Mouse (Mus musculus) forebrain, embryonic 11.5 days (tissue): Measurements from ENCODE around the gene Mmp25. TPM values are rescaled to one million over a fixed set of nuclear protein-coding genes. Genes with fewer than 3 reads are reported as not detected.
"Not testable (repeated sequence)": the region's sequence is repeated elsewhere in the genome, so short reads cannot be mapped to it uniquely, and the experiment has no call there.

Experiments
- ATAC-seq: fragments of 200-750 bp; cut with Nextera tagmentation; replicated peaks from 2 replicates; pipeline ENCODE4 v1.8.0; 2017; ENCODE audit warnings: moderate TSS enrichment; ENCODE audit not compliant: low FRiP score
- DNase-seq: peaks from one replicate; pipeline ENCODE4 v3.0.0-alpha.2; 2017; ENCODE audit warnings: low spot score
- H3K27ac ChIP-seq: fragments of 300-500 bp; sonication (generic); 2 replicates; pipeline ENCODE4 v1.5.1; 2014; ENCODE audit warnings: low read depth, low read length
- H3K27me3 ChIP-seq: fragments of 300-500 bp; sonication (generic); 2 replicates; pipeline ENCODE4 v1.6.1; 2014; ENCODE audit warnings: mild to moderate bottlenecking, low read length, mixed read lengths; ENCODE audit not compliant: control insufficient read depth, insufficient read depth
- H3K36me3 ChIP-seq: fragments of 300-500 bp; sonication (generic); 2 replicates; pipeline ENCODE4 v1.6.1; 2014; ENCODE audit warnings: mild to moderate bottlenecking, low read length, moderate library complexity, mixed read lengths; ENCODE audit not compliant: control insufficient read depth, insufficient read depth
- H3K4me1 ChIP-seq: fragments of 300-500 bp; sonication (generic); replicated peaks from 2 replicates; pipeline ENCODE4 v1.6.1; 2014; ENCODE audit warnings: low read length, mixed read lengths; ENCODE audit not compliant: control insufficient read depth, insufficient read depth
- H3K4me2 ChIP-seq: fragments of 300-500 bp; sonication (generic); 2 replicates; pipeline ENCODE4 v1.6.1; 2014; ENCODE audit warnings: low read depth, mild to moderate bottlenecking, low read length, moderate library complexity, mixed read lengths; ENCODE audit not compliant: severe bottlenecking
- H3K4me3 ChIP-seq: fragments of 300-500 bp; sonication (generic); 2 replicates; pipeline ENCODE4 v1.5.1; 2014; ENCODE audit warnings: low read depth, low read length
- H3K9ac ChIP-seq: fragments of 300-500 bp; sonication (generic); 2 replicates; pipeline ENCODE4 v1.6.1; 2014; ENCODE audit warnings: low read length
- H3K9me3 ChIP-seq: fragments of 300-500 bp; sonication (generic); 2 replicates; pipeline ENCODE4 v1.6.1; 2016; ENCODE audit warnings: low read length, mixed read lengths; ENCODE audit not compliant: control insufficient read depth
- WGBS: fragments of 180-500 bp; shearing (Covaris S2); extraction: QIAGEN DNeasy Blood & Tissue Kit; methylation state at CpG from one replicate; pipeline ENCODE4 v1.1.7; 2014; 5-methylcytosine and 5-hydroxymethylcytosine counted together
- polyA plus RNA-seq: library from polyadenylated mRNA; unstranded; fragments of >200 nt; fragmentation: Nextera tagmentation; extraction: Ambion mirVana; gene quantifications from 2 replicates; pipeline ENCODE4 v1.2.1, GENCODE M21; 2014

Gene Mmp25
- polyA plus RNA-seq, 1 experiment from 2014 or later, result 1.0 TPM

DNA sequence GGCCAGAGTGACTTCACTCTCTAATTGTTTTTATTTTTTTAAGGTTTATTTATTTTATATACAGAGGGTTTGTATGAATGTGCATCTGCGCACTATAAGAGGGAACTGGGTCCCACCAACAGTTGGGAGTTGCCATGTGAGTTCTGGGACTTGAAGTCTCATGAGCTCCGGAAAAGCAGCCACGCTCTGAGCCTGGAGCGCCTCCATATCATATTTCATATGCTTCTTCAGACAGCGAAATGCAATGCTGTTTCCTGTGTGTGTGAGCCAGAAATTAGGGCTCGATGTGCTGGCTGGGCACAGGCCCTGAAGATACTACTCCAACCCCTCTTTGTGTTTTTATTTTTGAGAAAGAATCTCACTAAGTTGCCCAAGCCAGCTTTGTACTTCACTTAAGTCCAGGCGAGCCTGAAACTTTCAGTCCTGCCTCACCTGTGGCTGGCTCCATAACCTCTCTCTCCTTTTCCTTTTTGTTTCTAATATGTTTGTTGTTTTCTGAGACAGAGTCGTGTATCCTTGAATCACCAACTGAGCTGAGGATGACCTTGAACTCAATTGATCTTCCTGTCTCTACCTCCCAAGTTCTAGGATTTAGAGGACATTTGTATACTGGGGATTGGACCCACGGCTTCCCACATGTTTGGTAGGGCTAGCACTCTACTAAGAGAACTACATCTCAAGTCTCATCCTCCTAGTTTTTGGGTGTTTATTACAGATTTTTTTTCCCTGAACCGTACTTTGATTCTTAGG, 43.1 kb downstream of the Mmp25 start:
- ATAC-seq (no peak), DNase-seq (no peak)
- Histone ChIP-seq H3K9ac (no peak overlapping the region), H3K4me1 (peaks cover 2% of the 10 kb centered on the region; the same call in 1 of the 2 replicates), H3K27ac (no peak overlapping the region), H3K9me3 (no peaks in the 10 kb centered on the region), H3K36me3 (no peaks in the 10 kb centered on the region), H3K27me3 (no peaks in the 10 kb centered on the region), H3K4me2 (no peak overlapping the region), H3K4me3 (no peak overlapping the region)
- WGBS, result 42% methylated on average over 10 of the region's 10 CpGs

DNA sequence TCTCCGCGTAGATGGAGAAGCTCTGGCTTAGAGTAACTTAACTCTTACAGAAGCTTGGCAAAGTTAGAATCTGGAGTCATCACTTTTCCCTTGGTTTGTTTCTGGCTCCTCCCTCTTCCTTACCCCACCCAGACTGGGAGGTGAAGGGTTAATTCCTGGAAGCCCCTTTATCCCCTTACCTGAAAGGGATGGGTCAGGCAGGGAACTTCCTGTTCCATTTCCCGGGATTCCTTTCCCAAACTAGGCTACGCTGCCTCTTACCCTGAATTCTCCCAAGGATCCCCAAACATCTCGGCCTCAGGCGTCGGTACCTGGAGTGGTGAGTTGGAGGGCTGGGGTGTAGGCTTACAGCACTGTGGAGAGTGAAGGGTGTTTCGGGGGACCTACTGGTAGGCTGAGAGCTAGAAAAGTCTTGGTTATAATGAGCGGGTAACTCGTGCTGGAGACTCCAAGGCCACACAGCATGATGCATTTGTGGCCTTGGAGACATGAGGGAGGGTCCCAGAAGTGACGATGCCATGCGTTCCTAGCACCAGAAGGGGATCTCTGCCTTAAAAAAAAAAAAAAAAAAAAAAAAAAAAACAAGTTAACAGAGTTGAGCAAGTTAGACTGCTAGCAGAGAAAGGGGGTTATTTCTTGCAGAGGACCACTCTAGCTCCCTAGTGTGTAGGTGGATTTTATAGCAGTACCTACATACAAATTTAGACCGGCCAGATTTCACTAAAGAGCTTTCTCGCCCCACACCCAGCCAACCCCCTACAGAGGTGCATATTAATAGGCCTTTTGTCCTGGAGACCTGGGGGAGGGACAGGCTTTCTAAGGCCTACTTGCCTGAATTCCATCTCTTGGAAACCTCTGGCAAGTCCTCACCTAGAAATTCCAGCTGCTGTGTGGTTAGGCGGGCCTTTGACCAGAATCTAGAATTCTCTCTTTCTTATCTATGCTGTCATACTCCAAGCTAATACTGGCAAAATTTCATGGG, 44.1 kb downstream of the Mmp25 start, which contains the start of gene Zscan10:
TSS of gene Zscan10 (plus strand) at position 216 of the 982 bp plus-strand sequence.
- H3K4me3 ChIP-seq, result no peak within 1 kb of the TSS
- no peak within 1 kb of the TSS for H3K27ac ChIP-seq
- H3K27me3 ChIP-seq, result no peaks in the 10 kb centered on the region
- DNase-seq (no peak), ATAC-seq (no peak)
- 21% methylated on average over 15 of the region's 15 CpGs for WGBS
- H3K4me2 ChIP-seq, result no peak within 1 kb of the TSS; the same call in 1 of the 2 replicates
- H3K4me1 ChIP-seq, result peaks cover 2% of the 10 kb centered on the region; the same call in 1 of the 2 replicates
- H3K9me3 ChIP-seq, result no peaks in the 10 kb centered on the region
- H3K9ac ChIP-seq, result no peak within 1 kb of the TSS
- H3K36me3 ChIP-seq, result no peaks in the 10 kb centered on the region

DNA sequence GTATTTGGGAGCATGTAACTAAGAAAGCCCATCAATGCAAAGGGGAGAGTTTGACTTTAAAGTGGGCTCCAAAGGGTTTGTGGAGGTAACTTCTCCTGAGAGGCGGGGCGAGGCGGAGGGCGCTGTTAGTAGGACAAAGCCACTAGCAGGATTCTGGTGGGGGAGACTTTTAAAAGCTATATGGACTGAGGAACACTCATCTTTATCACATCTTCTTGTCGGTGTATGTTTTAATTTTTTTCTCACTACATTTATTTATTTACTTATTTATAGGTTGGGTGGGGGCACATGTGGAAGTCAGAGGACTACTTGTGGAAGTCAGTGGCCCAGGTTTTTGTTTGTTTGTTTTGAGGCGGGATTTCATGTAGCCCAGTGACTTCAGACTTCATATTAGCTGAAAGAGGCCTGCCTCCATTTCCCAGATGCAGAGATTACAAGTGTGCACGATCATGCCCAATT, 45.4 kb downstream of the Mmp25 start:
- Histone ChIP-seq H3K4me1 (peaks cover 2% of the 10 kb centered on the region; the same call in 1 of the 2 replicates), H3K4me2 (peak overlapping the region; percentile 56), H3K27ac (peak overlapping the region; percentile 58; the same call in 1 of the 2 replicates), H3K9me3 (no peaks in the 10 kb centered on the region), H3K27me3 (no peaks in the 10 kb centered on the region), H3K9ac (peak overlapping the region; percentile 39), H3K4me3 (peak overlapping the region; percentile 28), H3K36me3 (no peaks in the 10 kb centered on the region)
- DNase-seq (no peak), ATAC-seq (no peak)
- 47% methylated on average over 7 of the region's 7 CpGs for WGBS

DNA sequence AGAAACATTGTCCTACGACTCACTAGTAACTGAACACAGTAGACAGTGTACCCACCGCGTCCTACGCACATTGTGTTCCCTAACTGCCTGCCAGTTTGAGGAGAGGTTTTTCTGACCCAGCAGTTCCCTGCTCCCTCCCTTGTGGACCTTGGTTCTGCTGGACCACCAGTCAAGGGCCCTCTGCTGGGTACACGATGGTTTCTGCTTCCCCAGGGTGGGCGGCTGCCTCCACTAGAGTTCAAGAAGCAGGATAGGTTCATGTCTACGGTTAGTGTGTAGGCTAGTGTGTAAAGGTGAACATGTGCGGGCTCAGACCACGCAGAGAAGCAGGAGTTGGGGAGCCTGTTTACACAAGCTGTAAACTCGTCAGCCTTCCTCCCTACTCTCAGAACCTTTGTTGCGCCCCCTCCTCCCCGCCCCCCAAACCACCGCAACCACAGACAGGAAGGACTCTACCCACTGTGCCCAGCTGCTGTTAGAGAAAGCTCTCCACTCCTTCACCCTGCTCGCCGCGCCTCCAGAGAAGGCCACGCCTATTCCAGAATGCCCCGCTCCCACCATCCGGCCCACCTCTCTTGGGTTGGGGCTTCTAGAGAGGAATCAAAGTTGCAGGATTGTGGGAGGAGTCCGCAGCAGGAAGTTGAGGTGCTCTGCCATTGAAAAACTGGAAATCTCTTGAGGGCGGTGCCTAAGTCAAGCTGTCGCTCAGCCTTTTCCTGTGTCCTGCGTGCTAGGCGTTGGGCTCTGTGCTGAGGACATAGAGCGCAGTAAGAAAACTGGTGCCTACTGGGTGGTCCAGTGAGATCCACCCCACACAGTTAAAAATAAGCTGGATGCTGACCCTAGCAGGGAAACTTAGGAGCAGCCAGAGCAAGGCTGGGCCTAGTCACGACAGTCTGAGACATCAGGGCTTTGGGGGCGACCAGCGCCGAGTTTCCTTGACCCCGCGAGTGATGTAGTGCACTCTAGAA, 46.2 kb downstream of the Mmp25 start, which contains the start of gene Zfp13:
TSS of gene Zfp13 (minus strand) at position 906 of the 971 bp plus-strand sequence.
- H3K4me1 ChIP-seq, result peaks cover 2% of the 10 kb centered on the region; the same call in 1 of the 2 replicates
- peak within 1 kb of the TSS; percentile 39 for H3K9ac ChIP-seq
- 10% methylated on average over 31 of the region's 31 CpGs for WGBS
- peak within 1 kb of the TSS; percentile 56 for H3K4me2 ChIP-seq
- H3K4me3 ChIP-seq, result peak within 1 kb of the TSS; percentile 28
- H3K9me3 ChIP-seq, result no peaks in the 10 kb centered on the region
- peak within 1 kb of the TSS; percentile 58; the same call in 1 of the 2 replicates for H3K27ac ChIP-seq
- peak; percentile 89 for DNase-seq
- no peaks in the 10 kb centered on the region for H3K27me3 ChIP-seq
- ATAC-seq, result peak; percentile 92
- no peaks in the 10 kb centered on the region for H3K36me3 ChIP-seq

DNA sequence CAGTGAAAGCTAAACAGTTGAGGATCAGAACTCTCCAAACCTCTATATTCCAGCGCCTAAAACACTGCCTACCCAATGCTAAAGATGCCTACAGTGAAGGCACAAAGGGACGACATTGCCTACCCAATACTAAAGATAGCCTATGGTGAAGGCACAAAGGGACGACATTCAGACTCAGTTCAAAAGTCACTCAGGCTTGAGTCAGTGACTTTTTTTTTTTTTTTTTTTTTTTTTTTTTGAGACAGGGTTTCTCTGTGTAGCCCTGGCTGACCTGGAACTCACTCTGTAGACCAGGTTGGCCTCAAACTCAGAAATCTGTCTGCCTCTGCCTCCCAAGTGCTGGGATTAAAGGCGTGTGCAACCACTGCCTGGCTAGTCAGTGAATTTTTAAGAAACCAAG, 49.9 kb downstream of the Mmp25 start:
- H3K4me3 ChIP-seq, ATAC-seq, H3K4me2 ChIP-seq, H3K9me3 ChIP-seq, H3K4me1 ChIP-seq, H3K9ac ChIP-seq, H3K36me3 ChIP-seq, H3K27me3 ChIP-seq, H3K27ac ChIP-seq: not testable (repeated sequence)
- 83% methylated on average over 4 of the region's 4 CpGs for WGBS
- peak; percentile 10 for DNase-seq

DNA sequence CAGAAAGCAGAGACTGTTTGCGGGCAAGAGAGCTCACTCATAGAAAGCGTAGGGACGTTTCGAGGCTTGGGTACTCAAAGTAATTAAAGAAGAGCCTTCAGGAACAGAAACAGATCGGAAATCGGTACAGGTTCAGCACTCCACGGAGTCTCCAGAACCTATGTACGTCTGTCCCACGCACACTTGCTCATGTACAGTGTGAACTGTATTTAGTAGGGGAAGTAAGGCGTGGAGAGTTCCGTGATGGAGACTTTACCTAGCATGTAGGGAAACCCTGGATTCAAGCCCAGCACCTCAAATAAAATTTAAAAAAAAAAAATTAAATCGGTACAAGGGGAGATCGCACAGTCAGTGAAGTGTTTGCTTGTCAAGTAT, 52.2 kb downstream of the Mmp25 start:
- WGBS, result 11% methylated on average over 13 of the region's 13 CpGs
- Histone ChIP-seq H3K4me1 (no peaks in the 10 kb centered on the region), H3K4me3 (peak overlapping the region; percentile 39), H3K27me3 (no peaks in the 10 kb centered on the region), H3K4me2 (peak overlapping the region; percentile 70), H3K27ac (peak overlapping the region; percentile 48), H3K9ac (peak overlapping the region; percentile 77), H3K9me3 (no peaks in the 10 kb centered on the region), H3K36me3 (no peaks in the 10 kb centered on the region)
- no peak for DNase-seq
- ATAC-seq, result peak; percentile 60

DNA sequence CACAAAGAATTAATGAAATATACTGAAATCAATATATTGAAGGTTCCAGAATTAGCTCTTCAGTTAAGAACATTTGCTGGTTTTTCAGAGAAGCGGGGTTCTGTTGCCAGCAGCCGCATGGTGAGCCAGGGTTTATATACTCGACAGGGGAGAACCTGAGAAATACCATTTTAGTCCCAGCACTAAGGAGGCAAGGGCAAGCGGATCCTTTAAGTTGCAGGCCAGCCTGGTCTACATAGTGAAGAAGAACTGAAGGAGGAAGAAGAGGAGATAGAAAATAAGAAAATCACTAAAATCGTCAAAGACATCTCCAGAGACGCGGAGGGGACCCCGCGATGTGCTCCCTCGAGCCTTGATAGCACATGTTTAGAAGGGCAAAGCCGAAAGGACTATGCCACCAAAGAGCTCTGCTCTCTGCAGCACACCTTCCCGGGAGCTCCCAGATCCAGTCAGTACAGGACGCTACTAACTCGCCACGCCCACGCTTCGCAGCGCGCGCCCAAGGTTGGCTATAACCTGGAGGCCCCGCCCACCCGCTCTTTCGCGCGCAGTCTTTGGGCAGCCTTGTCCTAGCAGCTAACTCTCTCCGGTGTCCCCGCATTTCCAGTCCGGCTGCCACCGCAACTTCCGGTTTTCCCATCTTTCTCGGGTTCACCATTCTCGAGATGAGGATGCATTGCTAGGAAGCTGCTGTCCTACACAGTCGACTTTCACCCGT, 52.7 kb downstream of the Mmp25 start:
- Histone ChIP-seq H3K4me2 (peak overlapping the region; percentile 70), H3K27ac (peak overlapping the region; percentile 48), H3K27me3 (no peaks in the 10 kb centered on the region), H3K36me3 (no peaks in the 10 kb centered on the region), H3K9ac (peak overlapping the region; percentile 77), H3K9me3 (no peaks in the 10 kb centered on the region), H3K4me3 (peak overlapping the region; percentile 39), H3K4me1 (no peaks in the 10 kb centered on the region)
- 7% methylated on average over 34 of the region's 34 CpGs for WGBS
- peak; percentile 99 for DNase-seq
- peak; percentile 99 for ATAC-seq
